ENCODE assay signal across 9 mouse cellular contexts in the genomic region with DNA sequence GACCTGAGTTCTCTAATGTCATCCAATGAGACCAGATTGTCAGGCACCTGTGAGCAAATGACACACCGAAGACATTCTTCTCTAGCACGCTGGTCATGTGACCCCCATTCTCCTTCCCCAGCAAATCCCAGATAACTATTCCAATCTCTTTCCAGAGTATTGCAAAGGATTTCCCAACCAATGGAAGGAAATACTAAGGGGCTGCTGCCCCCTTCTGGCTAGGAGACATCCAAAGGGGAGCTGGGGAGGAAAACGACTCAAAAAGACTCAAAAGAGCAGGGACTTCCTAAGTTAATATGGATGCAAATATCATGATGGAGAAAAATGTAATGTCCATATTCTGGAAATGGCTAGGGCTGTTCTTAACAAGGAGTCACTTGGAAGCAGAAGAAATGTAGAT.
A peak's percentile ranks its signal among the peaks of the same experiment; 100 is the strongest.
DNase-seq lines count a peak whose midpoint lies in the region; ATAC-seq and TF ChIP-seq lines count a peak whose summit lies in the region.
"Had no signal": no experiment of that assay in that cellular context is flagged by ENCODE, and none has a peak within 500 bp of the region (broad histone marks: within the 10 kb centered on the region; RNA-seq: fewer than 3 reads in every experiment).

No protein-coding gene starts in this region.

- ATAC-seq in intestine, postnatal 0 days, result no peak
- ATAC-seq in intestine, embryonic 16.5 days, result no peak
- no peak for ATAC-seq in inflammation-experienced regulatory T-cells, adult 6 months

- DNase-seq in 3T3-L1 (ENCODE audit: low read depth, low spot score) (peak; percentile 64), ES-E14 (ENCODE audit: low read depth, low spot score) (no peak), MN1 (ENCODE audit: low spot score) (no peak)
- peak; percentile 68 for DNase-seq in embryo, embryonic 10.5 days (ENCODE audit: low spot score)

- no peaks in the 10 kb centered on the region for H3K79me2 ChIP-seq in myocyte (ENCODE audit: control insufficient read depth, insufficient read depth)

- no peaks in the 10 kb centered on the region for H3K36me3 ChIP-seq in intestine, postnatal 0 days (ENCODE audit: control insufficient read depth, insufficient read depth)
- H3K36me3 ChIP-seq in intestine, embryonic 16.5 days (ENCODE audit: control insufficient read depth, insufficient read depth, low read length), result no peaks in the 10 kb centered on the region
- H3K36me3 ChIP-seq in ES-E14 (ENCODE audit: control insufficient read depth, insufficient read depth, low read length, poor library complexity, severe bottlenecking) (no peaks in the 10 kb centered on the region), myocyte (ENCODE audit: control insufficient read depth, insufficient read depth) (no peaks in the 10 kb centered on the region)
- H3K36me3 ChIP-seq: midbrain, embryonic 12.5 days had no signal

- H3K4me1 ChIP-seq in intestine, postnatal 0 days (replicated peaks; ENCODE audit: control insufficient read depth, insufficient read depth, low read length), result no peaks in the 10 kb centered on the region
- no peaks in the 10 kb centered on the region for H3K4me1 ChIP-seq in intestine, embryonic 16.5 days (ENCODE audit: control insufficient read depth, insufficient read depth, low read length)
- H3K4me1 ChIP-seq in ES-E14 (ENCODE audit: control insufficient read depth in 2 of 2, insufficient read depth in 2 of 2, low read length in 2 of 2, poor library complexity in 1 of 2), result no peaks in the 10 kb centered on the region
- H3K4me1 ChIP-seq: midbrain, embryonic 12.5 days had no signal

- no peak overlapping the region for H3ac ChIP-seq in myocyte (ENCODE audit: control insufficient read depth, insufficient read length)

- no peak overlapping the region for H3K27ac ChIP-seq in intestine, postnatal 0 days (ENCODE audit: low read depth, low read length)
- no peak overlapping the region for H3K27ac ChIP-seq in intestine, embryonic 16.5 days (ENCODE audit: low read length)
- no peak overlapping the region for H3K27ac ChIP-seq in ES-E14 (ENCODE audit: insufficient read depth, low read depth, low read length, poor library complexity, severe bottlenecking)
- H3K27ac ChIP-seq: midbrain, embryonic 12.5 days had no signal

- no peak overlapping the region for H3K9ac ChIP-seq in intestine, postnatal 0 days (ENCODE audit: low read depth, low read length)
- no peak overlapping the region for H3K9ac ChIP-seq in intestine, embryonic 16.5 days (ENCODE audit: low read depth, low read length)
- no peak overlapping the region for H3K9ac ChIP-seq in ES-E14 (ENCODE audit: insufficient read depth, low read depth, low read length, poor library complexity, severe bottlenecking)
- H3K9ac ChIP-seq: midbrain, embryonic 12.5 days had no signal

- TF ChIP-seq CTCF in intestine, postnatal 0 days (IDR thresholded peaks at IDR 0.05; ENCODE audit: low read depth), result peak; percentile 66

- H3K4me3 ChIP-seq in intestine, postnatal 0 days (ENCODE audit: low read depth, low read length), result no peak overlapping the region
- no peak overlapping the region for H3K4me3 ChIP-seq in intestine, embryonic 16.5 days (ENCODE audit: low read length)
- H3K4me3 ChIP-seq in ES-E14 (ENCODE audit: insufficient read depth in 1 of 2, low read depth in 1 of 2, low read length in 2 of 2, poor library complexity in 1 of 2, severe bottlenecking in 1 of 2) (no peak overlapping the region), myocyte (no peak overlapping the region)
- H3K4me3 ChIP-seq: midbrain, embryonic 12.5 days had no signal

- 30% methylated on average over 3 of the region's 3 CpGs for WGBS in intestine, postnatal 0 days
- WGBS in intestine, embryonic 16.5 days, result 41% methylated on average over 3 of the region's 3 CpGs

- no peaks in the 10 kb centered on the region for H3K27me3 ChIP-seq in intestine, postnatal 0 days (replicated peaks; ENCODE audit: control insufficient read depth, insufficient read depth, low read length)
- H3K27me3 ChIP-seq in intestine, embryonic 16.5 days (replicated peaks; ENCODE audit: control insufficient read depth, insufficient read depth, low read length), result no peaks in the 10 kb centered on the region
- H3K27me3 ChIP-seq in myocyte (ENCODE audit: control insufficient read depth, insufficient read depth, insufficient read length), result peaks cover 4% of the 10 kb centered on the region
- H3K27me3 ChIP-seq: midbrain, embryonic 12.5 days had no signal

- TF ChIP-seq POLR2A in myocyte (IDR thresholded peaks at IDR 0.05; ENCODE audit: insufficient read length, low read depth), result no peak

- no peaks in the 10 kb centered on the region for H3K9me3 ChIP-seq in intestine, postnatal 0 days (ENCODE audit: control insufficient read depth)
- H3K9me3 ChIP-seq in intestine, embryonic 16.5 days (ENCODE audit: control insufficient read depth, low read length), result no peaks in the 10 kb centered on the region
- no peaks in the 10 kb centered on the region for H3K9me3 ChIP-seq in ES-E14 (ENCODE audit: control insufficient read depth, insufficient read depth, low read depth, low read length)
- H3K9me3 ChIP-seq: midbrain, embryonic 12.5 days had no signal

- no peak overlapping the region for H3K4me2 ChIP-seq in intestine, postnatal 0 days (replicated peaks; ENCODE audit: low read depth)
- H3K4me2 ChIP-seq in intestine, embryonic 16.5 days (ENCODE audit: low read depth, low read length), result no peak overlapping the region
- no peak overlapping the region for H3K4me2 ChIP-seq in myocyte (ENCODE audit: low read depth)
- H3K4me2 ChIP-seq: midbrain, embryonic 12.5 days had no signal

- in situ Hi-C loops in ES-E14 (cut with MboI; ENCODE audit: low sequenced_read_pairs in 2 of 2, unreplicated experiment in 2 of 2), result no loop called here

TF ChIP-seq in ES-E14, 5 proteins besides CTCF, POLR2A, EP300 and RAD21:
- TF ChIP-seq ZC3H11A (IDR thresholded peaks at IDR 0.05; ENCODE audit: borderline replicate concordance, low read depth, low read length) (peak; percentile 16; the same call in 1 of the 2 replicates), ZNF384 (IDR thresholded peaks at IDR 0.05; ENCODE audit: low read depth, low read length) (no peak), CHD2 (IDR thresholded peaks at IDR 0.05; ENCODE audit: low read depth, low read length) (no peak), HCFC1 (IDR thresholded peaks at IDR 0.05; ENCODE audit: borderline replicate concordance, insufficient read depth, low read length) (no peak)
TF ChIP-seq in ES-E14: peak in this region for 1.

TF ChIP-seq in myocyte, 11 proteins besides CTCF, POLR2A, EP300 and RAD21:
- no peak for TF ChIP-seq MAX (IDR thresholded peaks at IDR 0.05; ENCODE audit: low read depth)
- peak; percentile 49; the same call in 1 of the 2 replicates for TF ChIP-seq CEBPB (IDR thresholded peaks at IDR 0.05; ENCODE audit: insufficient read depth, poor library complexity, severe bottlenecking)

Comparison
In these comparisons a context has a peak if more than half of its experiments do, and no peak if none do; other contexts are left out.
1. DNase-seq: peak in 3T3-L1 (single experiment) and embryo, embryonic 10.5 days (single experiment); none in ES-E14 (single experiment) and MN1 (single experiment).